Mouse (Mus musculus) lung, postnatal 25 days (tissue): Measurements from ENCODE around the gene Gm1979.
"Not testable (repeated sequence)": the region's sequence is repeated elsewhere in the genome, so short reads cannot be mapped to it uniquely, and the experiment has no call there.

Source experiments
- DNase-seq: peaks from one replicate; pipeline ENCODE4 v3.0.0; 2022; ENCODE audit warnings: low spot score

Gm1979 gene

DNA sequence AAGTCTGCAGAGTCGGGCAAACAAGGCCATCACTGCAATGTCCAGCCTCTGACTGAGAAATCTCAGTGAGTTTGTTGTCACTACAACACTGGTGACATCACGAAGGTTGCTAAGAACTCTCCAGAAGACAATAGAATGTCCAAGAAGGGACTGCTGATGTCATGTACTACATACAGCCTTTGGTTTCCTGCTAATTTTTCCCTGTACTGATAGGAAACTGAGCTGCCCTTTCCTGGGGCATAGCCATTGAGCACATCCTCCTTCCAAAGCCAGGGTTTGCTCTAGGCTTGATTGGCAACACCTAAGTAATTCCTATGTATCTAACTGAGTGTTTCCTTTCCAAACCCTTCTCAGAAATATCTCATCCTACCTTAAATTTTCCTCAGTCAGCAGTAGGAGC, at the start of gene Gm1979:
Gene Gm1979, minus strand, starts transcription at position 101 of the 400 bp plus-strand sequence.
- DNase-seq, result not testable (repeated sequence)

- not testable (repeated sequence) for DNase-seq
Observed at GRCm38 (mm10) chr5:26039458-26039857, 34.9 kb upstream of the Gm1979 start, which contains the start of gene Speer4a. TSS of gene Speer4a (minus strand) at chr5:26039558.

DNA sequence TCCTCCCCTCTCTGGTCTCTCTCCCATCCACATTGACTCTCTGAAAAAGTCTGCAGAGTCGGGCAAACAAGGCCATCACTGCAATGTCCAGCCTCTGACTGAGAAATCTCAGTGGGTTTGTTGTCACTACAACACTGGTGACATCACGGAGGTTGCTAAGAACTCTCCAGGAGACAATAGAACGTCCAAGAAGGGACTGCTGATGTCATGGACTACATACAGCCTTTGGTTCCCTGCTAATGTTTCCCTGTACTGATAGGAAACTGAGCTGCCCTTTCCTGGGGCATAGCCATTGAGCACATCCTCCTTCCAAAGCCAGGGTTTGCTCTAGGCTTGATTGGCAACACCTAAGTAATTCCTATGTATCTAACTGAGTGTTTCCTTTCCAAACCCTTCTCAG, 18.2 kb upstream of the Gm1979 start, which contains the start of gene Gm5862:
Gene Gm5862, minus strand, starts transcription at position 101 of the 400 bp plus-strand sequence.
- not testable (repeated sequence) for DNase-seq

GRCm38 (mm10) chr5:26007697-26008096, 3.1 kb upstream of the Gm1979 start:
- not testable (repeated sequence) for DNase-seq

GRCm38 (mm10) chr5:26006937-26007695, 2.5 kb upstream of the Gm1979 start:
- not testable (repeated sequence) for DNase-seq

DNA sequence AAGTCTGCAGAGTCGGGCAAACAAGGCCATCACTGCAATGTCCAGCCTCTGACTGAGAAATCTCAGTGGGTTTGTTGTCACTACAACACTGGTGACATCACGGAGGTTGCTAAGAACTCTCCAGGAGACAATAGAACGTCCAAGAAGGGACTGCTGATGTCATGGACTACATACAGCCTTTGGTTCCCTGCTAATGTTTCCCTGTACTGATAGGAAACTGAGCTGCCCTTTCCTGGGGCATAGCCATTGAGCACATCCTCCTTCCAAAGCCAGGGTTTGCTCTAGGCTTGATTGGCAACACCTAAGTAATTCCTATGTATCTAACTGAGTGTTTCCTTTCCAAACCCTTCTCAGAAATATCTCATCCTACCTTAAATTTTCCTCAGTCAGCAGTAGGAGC, 16.0 kb downstream of the Gm1979 start, which contains the start of gene Gm21698:
Gene Gm21698, minus strand, starts transcription at position 101 of the 400 bp plus-strand sequence.
- DNase-seq, result not testable (repeated sequence)

DNA sequence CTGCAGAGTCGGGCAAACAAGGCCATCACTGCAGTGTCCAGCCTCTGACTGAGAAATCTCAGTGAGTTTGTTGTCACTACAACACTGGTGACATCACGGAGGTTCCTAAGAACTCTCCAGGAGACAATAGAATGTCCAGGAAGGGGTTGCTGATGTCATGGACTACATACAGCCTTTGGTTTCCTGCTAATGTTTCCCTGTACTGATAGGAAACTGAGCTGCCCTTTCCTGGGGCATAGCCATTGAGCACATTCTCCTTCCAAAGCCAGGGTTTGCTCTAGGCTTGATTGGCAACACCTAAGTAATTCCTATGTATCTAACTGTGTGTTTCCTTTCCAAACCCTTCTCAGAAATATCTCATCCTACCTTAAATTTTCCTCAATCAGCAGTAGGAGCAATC, 32.0 kb downstream of the Gm1979 start, which contains the start of gene Gm21680:
Gene Gm21680, minus strand, starts transcription at position 101 of the 400 bp plus-strand sequence.
- not testable (repeated sequence) for DNase-seq

DNA sequence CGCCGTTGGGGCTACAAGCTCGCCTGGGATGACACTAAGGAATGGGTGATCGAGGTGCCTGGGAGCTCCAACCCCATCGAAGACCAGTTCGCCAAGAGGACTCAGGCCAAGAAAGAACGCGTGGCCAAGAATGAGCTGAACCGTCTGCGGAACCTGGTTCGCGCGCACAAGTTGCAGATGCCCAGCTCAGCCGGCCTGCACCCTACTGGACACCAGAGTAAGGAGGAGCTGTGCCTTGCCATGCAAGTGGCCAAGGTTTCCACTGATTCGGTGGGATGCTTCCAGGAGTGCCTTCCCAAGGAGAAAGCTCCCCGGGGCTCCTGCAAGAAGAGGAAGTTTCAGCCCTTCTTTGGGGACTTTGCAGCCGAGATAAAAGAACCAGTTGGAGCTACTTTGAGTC, 47.5 kb downstream of the Gm1979 start:
- not testable (repeated sequence) for DNase-seq

DNA sequence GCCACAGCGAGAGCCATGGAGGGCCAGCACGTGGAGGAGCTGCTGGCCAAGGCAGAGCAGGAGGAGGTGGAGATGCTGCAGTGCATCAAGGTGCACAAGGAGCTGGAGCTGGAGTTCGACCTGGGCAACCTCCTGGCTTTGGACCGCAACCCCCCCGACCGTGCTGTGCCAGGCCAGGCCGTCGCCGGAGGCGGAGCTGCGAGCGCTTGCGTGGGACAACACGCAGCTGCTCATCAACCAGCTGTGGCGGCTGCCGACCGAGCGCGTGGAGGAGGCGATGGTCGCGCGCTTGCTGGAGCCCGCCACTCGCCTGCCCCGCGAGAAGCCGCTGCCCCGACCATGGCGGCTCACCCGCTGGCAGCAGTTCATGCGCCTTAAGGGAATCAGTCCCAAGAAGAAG, 48.0 kb downstream of the Gm1979 start:
- not testable (repeated sequence) for DNase-seq

GRCm38 (mm10) chr5:25954317-25954716, 50.3 kb downstream of the Gm1979 start, which contains the start of gene Gm21671:
TSS of gene Gm21671 (minus strand) at chr5:25954417.
- not testable (repeated sequence) for DNase-seq
